Mouse (Mus musculus): ENCODE data around the gene Pigc.

DNA sequence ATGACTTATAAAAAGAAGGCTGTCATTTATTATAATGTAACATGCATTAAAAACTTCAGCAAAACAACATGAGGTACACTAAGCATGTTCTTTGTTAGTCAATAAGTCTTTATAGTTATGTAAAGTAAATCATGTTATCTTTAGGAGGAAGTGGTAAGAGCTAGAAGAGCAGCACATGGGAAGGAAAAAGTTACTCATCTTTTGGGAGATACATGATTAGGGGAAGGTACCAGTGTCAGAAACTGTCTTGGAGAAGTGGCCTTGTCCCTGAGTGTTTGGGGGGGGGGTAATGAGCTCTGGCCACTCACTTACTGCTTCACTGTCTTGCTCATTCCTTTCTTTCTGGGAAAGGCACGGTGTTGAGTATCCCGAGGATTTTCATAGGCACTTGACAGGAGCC, 26.9 kb upstream of the Pigc start:
- no peak for TF ChIP-seq CTCF (IDR thresholded peaks at IDR 0.05; ENCODE audit: low read depth, low read length)
- TF ChIP-seq POLR2A (IDR thresholded peaks at IDR 0.05; ENCODE audit: borderline replicate concordance, low read depth, low read length), result no peak
